Mouse (Mus musculus) midbrain, embryonic 11.5 days (tissue): ENCODE measurements around the gene Fbxo9. TPM values are rescaled to one million over a fixed set of nuclear protein-coding genes. Genes with fewer than 3 reads are reported as not detected.

ENCODE experiments used
- ATAC-seq: fragments of 200-750 bp; cut with Nextera tagmentation; 2 replicates; pipeline ENCODE4 v1.8.0; 2017; ENCODE audit warnings: moderate TSS enrichment, moderate library complexity; ENCODE audit not compliant: low FRiP score
- DNase-seq: peaks from one replicate; pipeline ENCODE4 v3.0.0; 2015; ENCODE audit warnings: low spot score; ENCODE audit errors: missing footprints
- H3K27ac ChIP-seq: fragments of 300-500 bp; sonication (generic); 2 replicates; pipeline ENCODE4 v1.5.1; 2014; ENCODE audit warnings: low read depth, low read length
- H3K27me3 ChIP-seq: fragments of 300-500 bp; sonication (generic); 2 replicates; pipeline ENCODE4 v1.6.1; 2014; ENCODE audit warnings: mild to moderate bottlenecking, low read length, moderate library complexity, mixed read lengths; ENCODE audit not compliant: control insufficient read depth, insufficient read depth
- H3K36me3 ChIP-seq: fragments of 300-500 bp; sonication (generic); 2 replicates; pipeline ENCODE4 v1.6.1; 2014; ENCODE audit warnings: mild to moderate bottlenecking, low read length, moderate library complexity, mixed read lengths; ENCODE audit not compliant: control insufficient read depth, insufficient read depth
- H3K4me1 ChIP-seq: fragments of 300-500 bp; sonication (generic); 2 replicates; pipeline ENCODE4 v1.6.1; 2014; ENCODE audit warnings: low read length; ENCODE audit not compliant: control insufficient read depth, insufficient read depth
- H3K4me2 ChIP-seq: fragments of 300-500 bp; sonication (generic); 2 replicates; pipeline ENCODE4 v1.6.1; 2014; ENCODE audit warnings: mild to moderate bottlenecking, moderate library complexity
- H3K4me3 ChIP-seq: fragments of 300-500 bp; sonication (generic); 2 replicates; pipeline ENCODE4 v1.5.1; 2014; ENCODE audit warnings: low read depth, low read length
- H3K9ac ChIP-seq: fragments of 300-500 bp; sonication (generic); 2 replicates; pipeline ENCODE4 v1.6.1; 2014; ENCODE audit warnings: low read length
- H3K9me3 ChIP-seq: fragments of 300-500 bp; sonication (generic); 2 replicates; pipeline ENCODE4 v1.6.1; 2016; ENCODE audit warnings: low read length; ENCODE audit not compliant: control insufficient read depth
- WGBS: fragments of 180-500 bp; shearing (Covaris S2); extraction: QIAGEN DNeasy Blood & Tissue Kit; methylation state at CpG from one replicate; pipeline ENCODE4 v1.1.7; 2014; 5-methylcytosine and 5-hydroxymethylcytosine counted together
- polyA plus RNA-seq: library from polyadenylated mRNA; unstranded; fragments of >200 nt; fragmentation: Nextera tagmentation; extraction: Ambion mirVana; gene quantifications from 2 replicates; pipeline ENCODE4 v1.2.1, GENCODE M21; 2014

Gene Fbxo9
- polyA plus RNA-seq, 1 experiment from 2014 or later = 31.6 TPM

- WGBS = 78% methylated on average over 5 of the region's 5 CpGs
- Histone ChIP-seq H3K4me1 (no peaks in the 10 kb centered on the region), H3K4me3 (no peak overlapping the region), H3K4me2 (no peak overlapping the region), H3K9me3 (no peaks in the 10 kb centered on the region), H3K9ac (no peak overlapping the region), H3K27ac (no peak overlapping the region), H3K36me3 (no peaks in the 10 kb centered on the region), H3K27me3 (no peaks in the 10 kb centered on the region)
- peak; percentile 54 for DNase-seq
- no peak for ATAC-seq
Observed at GRCm38 (mm10) chr9:78070496-78070895, 38.4 kb downstream of the Fbxo9 start.

- 69% methylated on average over 10 of the region's 10 CpGs for WGBS
- DNase-seq = peak; percentile 78
- Histone ChIP-seq H3K4me3 (no peak overlapping the region), H3K27ac (no peak overlapping the region), H3K4me2 (no peak overlapping the region), H3K9me3 (no peaks in the 10 kb centered on the region), H3K36me3 (no peaks in the 10 kb centered on the region), H3K9ac (no peak overlapping the region), H3K27me3 (no peaks in the 10 kb centered on the region), H3K4me1 (no peaks in the 10 kb centered on the region)
- ATAC-seq = no peak
Observed at GRCm38 (mm10) chr9:78064121-78064520, 44.7 kb downstream of the Fbxo9 start.

- H3K27ac ChIP-seq = no peak overlapping the region
- no peak overlapping the region for H3K4me2 ChIP-seq
- no peak overlapping the region for H3K4me3 ChIP-seq
- H3K4me1 ChIP-seq = no peaks in the 10 kb centered on the region
- WGBS = 78% methylated on average over 9 of the region's 9 CpGs
- H3K9me3 ChIP-seq = no peaks in the 10 kb centered on the region
- no peaks in the 10 kb centered on the region for H3K36me3 ChIP-seq
- H3K9ac ChIP-seq = no peak overlapping the region
- ATAC-seq = no peak
- H3K27me3 ChIP-seq = no peaks in the 10 kb centered on the region
- DNase-seq = peak; percentile 77
Observed at GRCm38 (mm10) chr9:78062392-78062791, 46.5 kb downstream of the Fbxo9 start.

GRCm38 (mm10) chr9:78059525-78060120 lies 49.2 kb downstream of the Fbxo9 start:
- no peak overlapping the region for H3K4me3 ChIP-seq
- no peaks in the 10 kb centered on the region for H3K4me1 ChIP-seq
- no peaks in the 10 kb centered on the region for H3K36me3 ChIP-seq
- no peaks in the 10 kb centered on the region for H3K27me3 ChIP-seq
- WGBS = 87% methylated on average over 16 of the region's 16 CpGs
- H3K4me2 ChIP-seq = no peak overlapping the region
- ATAC-seq (no peak), DNase-seq (no peak)
- no peaks in the 10 kb centered on the region for H3K9me3 ChIP-seq
- H3K27ac ChIP-seq = no peak overlapping the region
- no peak overlapping the region for H3K9ac ChIP-seq

- Histone ChIP-seq H3K27ac (no peak overlapping the region), H3K9ac (no peak overlapping the region), H3K27me3 (no peaks in the 10 kb centered on the region), H3K4me2 (no peak overlapping the region), H3K4me1 (no peaks in the 10 kb centered on the region), H3K4me3 (no peak overlapping the region), H3K36me3 (no peaks in the 10 kb centered on the region), H3K9me3 (no peaks in the 10 kb centered on the region)
- DNase-seq = no peak
- no peak for ATAC-seq
- 78% methylated on average over 3 of the region's 3 CpGs for WGBS
Observed at GRCm38 (mm10) chr9:78054298-78054697, 54.6 kb downstream of the Fbxo9 start.

- Histone ChIP-seq H3K36me3 (no peaks in the 10 kb centered on the region), H3K27me3 (no peaks in the 10 kb centered on the region), H3K9ac (no peak overlapping the region), H3K4me1 (no peaks in the 10 kb centered on the region), H3K9me3 (no peaks in the 10 kb centered on the region), H3K4me3 (no peak overlapping the region), H3K4me2 (no peak overlapping the region), H3K27ac (no peak overlapping the region)
- DNase-seq (no peak), ATAC-seq (no peak)
- 78% methylated on average over 8 of the region's 8 CpGs for WGBS
Observed at GRCm38 (mm10) chr9:78053821-78054220, 55.0 kb downstream of the Fbxo9 start.

GRCm38 (mm10) chr9:78051677-78052076 lies 57.2 kb downstream of the Fbxo9 start, which contains the start of gene Gcm1:
Gene Gcm1, plus strand, starts transcription at chr9:78051924.
- H3K36me3 ChIP-seq = no peaks in the 10 kb centered on the region
- H3K4me1 ChIP-seq = no peaks in the 10 kb centered on the region
- no peak within 1 kb of the TSS for H3K27ac ChIP-seq
- DNase-seq = no peak
- H3K4me3 ChIP-seq = no peak within 1 kb of the TSS
- no peak within 1 kb of the TSS for H3K4me2 ChIP-seq
- WGBS = 65% methylated on average over 3 of the region's 3 CpGs
- H3K9me3 ChIP-seq = no peaks in the 10 kb centered on the region
- no peak for ATAC-seq
- no peaks in the 10 kb centered on the region for H3K27me3 ChIP-seq
- H3K9ac ChIP-seq = no peak within 1 kb of the TSS

GRCm38 (mm10) chr9:78050452-78050970 lies 58.4 kb downstream of the Fbxo9 start:
- H3K4me2 ChIP-seq = no peak overlapping the region

GRCm38 (mm10) chr9:78046755-78047154 lies 62.1 kb downstream of the Fbxo9 start:
- WGBS = 61% methylated on average over 20 of the region's 20 CpGs
- Histone ChIP-seq H3K36me3 (no peaks in the 10 kb centered on the region), H3K27me3 (no peaks in the 10 kb centered on the region), H3K9ac (no peak overlapping the region), H3K9me3 (no peaks in the 10 kb centered on the region), H3K4me3 (no peak overlapping the region), H3K4me1 (no peaks in the 10 kb centered on the region), H3K27ac (no peak overlapping the region), H3K4me2 (no peak overlapping the region)
- ATAC-seq (no peak), DNase-seq (no peak)

More at GRCm38 (mm10) chr9:78050452-78050970, 58.4 kb downstream of the Fbxo9 start:
- DNase-seq (no peak), ATAC-seq (no peak)
- H3K27me3 ChIP-seq = no peaks in the 10 kb centered on the region
- H3K36me3 ChIP-seq = no peaks in the 10 kb centered on the region
- no peak overlapping the region for H3K4me3 ChIP-seq
- 57% methylated on average over 5 of the region's 5 CpGs for WGBS
- H3K27ac ChIP-seq = no peak overlapping the region
- H3K9me3 ChIP-seq = no peaks in the 10 kb centered on the region
- H3K9ac ChIP-seq = no peak overlapping the region
- no peaks in the 10 kb centered on the region for H3K4me1 ChIP-seq
